Mouse (Mus musculus): ENCODE results near the gene Hist2h2bb. TPM values are rescaled to one million over a fixed set of nuclear protein-coding genes. Genes with fewer than 3 reads are reported as not detected.
"Not testable (repeated sequence)": the region's sequence is repeated elsewhere in the genome, so short reads cannot be mapped to it uniquely, and the experiment has no call there.

Gene Hist2h2bb
- total RNA-seq, 2 experiments from 2014 or later = 1,241 to 12,958 TPM

GRCm38 (mm10) chr3:96262979-96263550 lies 6.5 kb upstream of the Hist2h2bb start, which contains the start of gene Hist2h4:
Gene Hist2h4, minus strand, starts transcription at chr3:96263311.
- peak; percentile 79 for ATAC-seq (ENCODE audit: poor library complexity, severe bottlenecking)

GRCm38 (mm10) chr3:96263558-96264403 lies 5.8 kb upstream of the Hist2h2bb start:
- 0 out of 2 replicates have a peak, but pooled peaks have one; percentile 7 for ATAC-seq (ENCODE audit: poor library complexity, severe bottlenecking)

- no peak for ATAC-seq (ENCODE audit: poor library complexity, severe bottlenecking)
These were observed 5.1 kb upstream of the Hist2h2bb start for GRCm38 (mm10) chr3:96264404-96264949.

DNA sequence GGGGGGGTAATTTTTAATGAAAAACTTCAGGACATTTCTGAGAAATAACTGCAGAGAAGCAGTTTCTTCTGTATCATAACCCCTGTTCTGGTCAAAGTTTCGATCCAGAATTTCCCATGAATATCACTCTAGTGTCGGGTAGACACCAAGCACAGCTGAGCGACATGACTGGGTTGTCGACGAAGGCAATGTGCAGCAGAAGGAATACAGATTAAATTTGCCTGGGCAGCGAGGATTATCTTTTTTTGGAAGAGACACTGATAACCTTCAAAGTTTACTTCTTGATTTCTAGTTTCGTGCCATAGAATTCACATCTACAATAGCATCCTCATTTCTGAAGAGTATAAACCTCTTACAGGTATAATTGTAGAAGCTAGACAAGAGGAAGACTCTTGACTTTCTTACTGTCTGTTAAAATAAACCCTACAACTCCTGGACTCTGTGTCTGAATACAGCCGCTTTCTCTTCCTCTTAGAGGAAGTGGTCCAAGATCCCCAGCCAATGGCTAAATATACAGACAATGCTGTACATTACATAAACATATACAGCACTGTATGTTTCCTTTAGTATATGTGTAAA lies 3.3 kb upstream of the Hist2h2bb start:
- no peak for ATAC-seq (ENCODE audit: poor library complexity, severe bottlenecking)

DNA sequence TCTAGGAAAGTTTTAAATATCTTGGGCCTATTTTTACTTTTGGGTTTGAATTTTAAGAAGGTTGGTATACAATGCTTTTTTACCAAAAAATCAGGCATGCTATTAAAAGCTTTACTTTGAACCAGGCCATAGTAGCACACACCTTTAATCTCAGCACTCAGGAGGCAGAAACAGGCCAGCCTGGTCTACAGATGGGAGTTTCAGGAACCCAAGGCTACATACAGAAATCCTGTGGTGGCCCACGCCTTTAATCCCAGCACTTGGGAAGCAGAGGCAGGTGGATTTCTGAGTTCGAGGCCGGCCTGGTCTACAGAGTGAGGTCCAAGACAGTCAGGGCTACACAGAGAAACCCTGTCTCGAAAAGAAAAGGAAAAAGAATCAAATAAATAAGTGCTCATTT lies 2.0 kb upstream of the Hist2h2bb start:
- no peak for ATAC-seq (ENCODE audit: poor library complexity, severe bottlenecking)

DNA sequence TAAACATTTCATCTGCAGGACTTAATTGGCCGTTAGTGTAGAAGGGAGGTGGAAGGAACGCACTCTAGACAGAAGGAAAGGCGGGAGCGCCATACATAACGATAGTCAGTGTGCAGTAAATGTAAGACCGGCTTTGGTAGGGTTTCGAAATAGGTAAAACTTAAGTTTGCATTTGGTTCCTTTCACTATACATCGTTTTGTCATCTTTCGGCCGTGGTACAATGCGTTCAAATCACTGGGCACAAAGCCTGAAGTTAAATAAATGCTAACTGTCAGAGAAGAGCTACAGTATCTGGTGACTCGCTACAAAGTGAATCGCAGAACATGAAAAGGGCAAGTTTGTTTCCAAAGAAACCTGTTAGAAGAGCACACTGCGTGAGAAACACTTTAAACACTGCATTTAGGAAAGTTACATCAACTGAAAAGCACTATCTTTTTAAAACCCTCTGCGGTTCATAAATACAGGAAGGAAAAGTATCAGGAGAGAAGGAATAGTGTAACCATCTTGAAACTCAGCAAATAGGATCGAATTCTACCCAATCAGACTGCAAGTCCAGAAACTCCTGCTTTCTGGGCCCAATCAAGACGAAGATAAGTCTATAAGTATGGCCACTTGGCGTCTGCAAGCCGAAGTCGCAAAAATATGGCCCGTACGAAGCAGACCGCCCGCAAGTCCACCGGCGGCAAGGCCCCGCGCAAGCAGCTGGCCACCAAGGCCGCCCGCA lies 1.3 kb upstream of the Hist2h2bb start, which contains the start of gene Hist2h3b:
Hist2h3b (plus strand) TSS at position 604 of the 725 bp plus-strand sequence.
- peak; percentile 50 for ATAC-seq (ENCODE audit: poor library complexity, severe bottlenecking)

DNA sequence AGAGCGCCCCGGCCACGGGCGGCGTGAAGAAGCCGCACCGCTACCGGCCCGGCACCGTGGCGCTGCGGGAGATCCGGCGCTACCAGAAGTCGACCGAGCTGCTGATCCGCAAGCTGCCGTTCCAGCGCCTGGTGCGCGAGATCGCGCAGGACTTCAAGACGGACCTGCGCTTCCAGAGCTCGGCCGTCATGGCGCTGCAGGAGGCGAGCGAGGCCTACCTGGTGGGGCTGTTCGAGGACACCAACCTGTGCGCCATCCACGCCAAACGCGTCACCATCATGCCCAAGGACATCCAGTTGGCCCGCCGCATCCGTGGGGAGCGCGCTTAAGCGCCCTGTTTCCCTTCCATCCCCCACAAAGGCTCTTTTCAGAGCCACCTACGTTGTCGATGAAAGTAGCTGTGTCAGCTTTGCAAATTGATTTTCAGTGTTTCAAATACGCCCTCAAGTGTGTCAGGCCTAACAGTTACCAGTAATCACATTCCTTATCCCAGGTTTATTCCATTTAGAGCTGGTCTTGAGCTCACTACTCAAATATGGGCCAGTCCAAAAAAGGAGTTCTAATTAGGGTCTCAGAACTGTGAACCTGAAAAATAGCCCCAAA lies 675 bp upstream of the Hist2h2bb start:
- peak; percentile 22 for ATAC-seq (ENCODE audit: poor library complexity, severe bottlenecking)

DNA sequence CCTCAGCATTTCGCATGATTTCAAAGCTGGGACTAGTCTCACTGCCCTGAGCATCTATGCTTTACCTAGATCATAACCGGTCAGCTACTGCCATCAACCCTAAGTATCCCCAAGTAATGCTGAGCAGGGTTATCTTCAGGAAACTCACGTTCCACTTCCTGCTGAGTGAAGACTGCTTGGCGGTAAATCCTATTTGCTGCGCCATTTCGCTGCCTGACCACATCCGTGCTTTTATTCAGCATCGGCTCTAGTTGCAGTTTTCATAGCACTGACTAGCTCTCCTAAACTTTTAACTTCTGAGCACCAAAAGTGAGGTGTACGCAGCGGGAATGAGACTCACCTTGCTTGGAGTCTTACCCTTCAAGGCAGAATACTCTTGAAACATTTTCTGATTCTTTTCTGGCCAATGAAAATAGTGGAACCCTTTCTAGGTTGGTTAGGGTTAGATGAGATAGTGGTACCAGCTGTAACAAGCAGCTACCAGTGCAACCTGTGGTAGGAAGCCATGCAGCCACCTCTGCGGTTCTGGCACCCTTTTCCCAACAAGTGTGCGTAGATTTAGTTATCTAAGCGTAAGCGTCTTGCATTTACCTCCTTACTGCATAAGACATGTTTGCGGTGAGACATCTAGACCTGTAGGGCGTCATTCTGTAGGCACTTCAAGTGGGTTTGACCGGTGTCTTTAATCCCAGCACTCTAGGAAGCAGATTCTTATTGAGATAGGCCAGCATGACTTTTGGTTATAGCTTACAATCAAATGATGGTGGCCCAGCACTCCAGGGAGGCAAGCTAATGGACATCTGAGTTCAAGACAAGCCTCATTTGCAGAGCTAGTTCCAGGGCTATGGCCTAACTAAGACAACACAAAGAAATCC lies 4.3 kb downstream of the Hist2h2bb start:
- ATAC-seq (ENCODE audit: poor library complexity, severe bottlenecking) = no peak

- peak; percentile 37 for ATAC-seq (ENCODE audit: poor library complexity, severe bottlenecking)
These were observed 7.9 kb downstream of the Hist2h2bb start for GRCm38 (mm10) chr3:96277428-96277799.

- peak; percentile 95 for ATAC-seq (ENCODE audit: poor library complexity, severe bottlenecking)
These were observed 8.5 kb downstream of the Hist2h2bb start for GRCm38 (mm10) chr3:96277800-96278624.

- ATAC-seq (ENCODE audit: poor library complexity, severe bottlenecking) = no peak
These were observed 11.1 kb downstream of the Hist2h2bb start for GRCm38 (mm10) chr3:96280660-96281059.

DNA sequence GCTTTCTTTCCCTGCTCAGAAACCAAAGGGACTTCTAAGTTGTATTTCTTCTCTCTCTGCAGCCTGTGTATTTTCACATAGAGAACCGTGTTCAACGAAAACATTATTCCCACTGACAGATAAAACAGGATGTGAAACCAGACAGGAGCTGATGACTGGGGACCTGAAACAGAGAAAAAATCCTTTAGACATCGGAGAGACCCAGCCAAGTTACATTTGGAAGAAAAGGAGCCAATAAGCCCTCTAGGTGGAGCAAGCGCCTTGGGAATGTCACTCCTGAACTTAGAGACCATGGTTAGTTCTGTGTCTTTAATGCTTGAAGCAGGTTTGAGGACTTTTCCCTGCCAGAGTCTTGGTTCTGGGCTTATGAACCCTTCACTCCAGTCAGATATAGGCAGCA lies 14.9 kb downstream of the Hist2h2bb start:
- ATAC-seq (ENCODE audit: poor library complexity, severe bottlenecking) = peak; percentile 49

DNA sequence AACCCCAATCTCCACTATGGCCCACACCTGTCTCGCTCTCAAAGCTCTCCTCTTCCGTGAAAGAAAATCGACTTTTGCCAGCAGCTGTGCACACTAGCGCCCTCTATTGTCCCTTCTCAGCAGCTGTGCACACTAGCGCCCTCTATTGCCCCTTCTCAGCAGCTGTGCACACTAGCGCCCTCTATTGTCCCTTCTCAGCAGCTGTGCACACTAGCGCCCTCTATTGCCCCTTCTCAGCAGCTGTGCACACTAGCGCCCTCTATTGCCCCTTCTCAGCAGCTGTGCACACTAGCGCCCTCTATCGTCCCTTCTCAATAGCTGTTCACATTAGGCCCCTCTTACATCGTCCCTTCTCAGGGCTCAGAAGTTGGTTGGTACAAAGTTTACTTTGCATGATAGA lies 17.8 kb downstream of the Hist2h2bb start:
- ATAC-seq (ENCODE audit: poor library complexity, severe bottlenecking) = not testable (repeated sequence)

GRCm38 (mm10) chr3:96289201-96289600 lies 19.6 kb downstream of the Hist2h2bb start:
- no peak for ATAC-seq (ENCODE audit: poor library complexity, severe bottlenecking)

DNA sequence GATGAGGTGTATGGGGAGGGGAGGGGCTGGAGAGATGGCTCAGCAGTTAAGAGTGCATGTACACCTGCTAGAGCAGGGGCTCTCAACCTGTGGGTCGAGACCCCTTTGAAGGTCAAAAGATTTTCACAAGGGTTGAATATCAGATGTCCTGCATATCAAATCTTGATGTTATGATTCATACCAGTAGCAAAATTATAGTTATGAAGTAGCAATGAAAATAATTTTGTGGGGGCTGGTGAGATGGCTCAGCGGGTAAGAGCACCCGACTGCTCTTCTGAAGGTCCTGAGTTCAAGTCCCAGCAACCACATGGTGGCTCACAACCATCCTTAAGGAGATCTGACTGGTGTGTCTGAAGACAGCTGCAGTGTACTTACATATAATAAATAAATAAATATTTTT lies 21.2 kb downstream of the Hist2h2bb start:
- ATAC-seq (ENCODE audit: poor library complexity, severe bottlenecking) = not testable (repeated sequence)

GRCm38 (mm10) chr3:96292641-96293040 lies 23.1 kb downstream of the Hist2h2bb start:
- no peak for ATAC-seq (ENCODE audit: poor library complexity, severe bottlenecking)

DNA sequence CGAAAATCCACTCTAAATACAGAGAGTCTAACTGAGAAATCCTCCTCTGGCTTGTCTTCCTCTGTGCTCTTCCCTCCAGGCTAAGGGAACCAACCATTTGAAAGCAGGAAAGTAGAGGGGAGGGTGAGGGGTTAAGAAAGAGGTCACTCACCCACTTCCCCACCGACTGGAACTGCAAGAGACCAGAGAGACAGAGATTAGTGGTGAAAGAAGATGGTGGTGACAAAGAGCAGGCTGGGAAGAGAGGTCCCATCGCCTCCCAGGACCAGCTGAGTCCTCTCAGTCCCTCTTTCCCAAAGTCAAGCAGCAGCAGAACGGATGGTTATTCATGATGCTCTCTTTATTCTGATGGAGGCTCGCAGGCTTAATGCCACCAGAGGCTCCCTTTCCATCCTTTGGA lies 23.8 kb downstream of the Hist2h2bb start:
- peak; percentile 71 for ATAC-seq (ENCODE audit: poor library complexity, severe bottlenecking)

DNA sequence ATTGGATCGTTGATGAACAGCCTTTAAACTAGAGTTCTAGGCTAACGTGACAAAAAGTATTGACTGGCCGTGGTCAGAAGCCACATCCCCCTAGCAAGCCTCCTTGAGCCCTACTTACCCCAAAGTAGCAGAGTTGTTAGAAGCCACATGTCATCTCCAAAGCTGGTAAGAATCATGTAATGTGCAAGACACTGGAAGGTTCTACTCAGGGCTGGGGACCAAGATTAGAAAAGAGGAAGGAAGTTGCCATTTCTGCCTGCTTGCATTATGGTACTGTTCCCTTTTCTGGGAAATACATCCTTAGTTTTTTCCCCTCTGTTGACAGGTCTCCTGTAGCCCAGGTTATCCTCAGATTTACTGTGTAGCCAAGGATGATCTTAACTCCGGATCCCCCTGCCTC lies 24.2 kb downstream of the Hist2h2bb start, which contains the start of gene Fcgr1:
Fcgr1 (minus strand) TSS at position 183 of the 400 bp plus-strand sequence.
- peak; percentile 86 for ATAC-seq (ENCODE audit: poor library complexity, severe bottlenecking)

Data from megakaryocyte, adult 5-6 weeks (primary cell).